Mouse (Mus musculus): ENCODE measurements at regions not wholly inside any gene's neighbourhood (a gene's known extent, or its start where the extent isn't known, plus 50 kb on each side); places are given as distances from the start of the nearest gene placed in this dataset.

DNA sequence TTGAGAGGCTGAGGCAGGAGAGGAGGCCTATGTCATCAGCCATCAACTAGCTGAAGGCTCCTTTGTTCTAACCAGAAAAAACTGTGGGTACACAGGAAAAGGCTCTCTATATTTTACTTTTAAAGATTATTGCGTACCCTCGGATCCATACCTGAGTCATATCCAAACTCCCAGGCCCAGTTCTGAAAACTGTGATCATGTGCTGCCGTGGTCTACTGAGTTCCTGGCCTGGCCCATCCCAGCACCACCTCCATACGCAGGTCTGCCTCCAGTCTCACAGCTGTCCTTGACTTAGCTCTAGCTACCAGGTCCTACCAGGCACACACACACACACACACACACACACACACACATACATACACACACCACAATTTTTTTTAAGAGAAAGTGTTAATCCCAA, 87.0 kb upstream of the Hs6st1 start:
- no peak for DNase-seq

GRCm38 (mm10) chr1:35983361-35983760, 84.8 kb upstream of the Hs6st1 start:
- DNase-seq: no peak

DNA sequence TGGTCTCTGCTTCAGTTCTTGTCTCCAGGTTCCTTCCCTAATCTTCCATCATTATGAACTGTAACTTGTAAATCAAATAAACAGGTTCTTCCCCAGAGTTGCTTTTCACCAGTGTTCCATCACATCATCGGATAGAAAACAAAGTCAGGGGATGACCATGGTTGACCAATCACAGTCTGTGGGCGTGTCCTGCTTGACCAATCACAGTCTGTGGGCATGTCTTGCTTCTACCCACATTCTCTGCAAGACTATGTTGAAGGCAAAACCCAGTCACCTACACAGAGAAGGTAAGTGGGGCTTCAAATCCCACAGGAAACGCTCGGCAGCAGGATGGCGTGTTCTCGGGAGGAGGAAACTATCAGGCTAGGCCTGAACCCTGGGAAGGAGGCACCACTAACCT, 82.9 kb upstream of the Hs6st1 start:
- no peak for DNase-seq

GRCm38 (mm10) chr1:35986666-35987065, 81.5 kb upstream of the Hs6st1 start:
- DNase-seq: no peak

- no peak for DNase-seq
Observed at GRCm38 (mm10) chr1:35992227-35992909, 75.8 kb upstream of the Hs6st1 start.

DNA sequence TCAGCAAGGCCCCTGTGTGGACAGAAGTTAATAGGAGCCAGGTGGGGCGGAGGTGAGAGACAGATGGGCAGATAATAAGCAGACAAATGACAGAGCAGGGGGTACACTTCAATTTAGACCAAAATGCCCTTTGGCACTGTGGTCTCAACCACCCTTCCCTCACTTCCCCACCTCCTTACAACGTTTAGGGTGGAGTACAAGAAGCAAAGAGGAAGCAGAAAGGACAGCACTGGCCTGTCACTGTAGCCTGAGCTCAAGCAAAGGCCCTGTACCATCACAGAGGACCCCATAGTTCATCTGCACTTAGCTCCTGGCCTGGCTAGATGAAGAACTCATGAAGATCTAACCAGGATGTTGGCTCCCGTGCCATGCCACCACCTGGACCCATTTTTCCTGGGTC, 75.3 kb upstream of the Hs6st1 start:
- peak; percentile 28 for DNase-seq

GRCm38 (mm10) chr1:35995691-35996090, 72.5 kb upstream of the Hs6st1 start:
- no peak for DNase-seq

GRCm38 (mm10) chr1:36001319-36001718, 66.9 kb upstream of the Hs6st1 start:
- no peak for DNase-seq

GRCm38 (mm10) chr1:36001821-36002220, 66.4 kb upstream of the Hs6st1 start:
- DNase-seq: no peak

DNA sequence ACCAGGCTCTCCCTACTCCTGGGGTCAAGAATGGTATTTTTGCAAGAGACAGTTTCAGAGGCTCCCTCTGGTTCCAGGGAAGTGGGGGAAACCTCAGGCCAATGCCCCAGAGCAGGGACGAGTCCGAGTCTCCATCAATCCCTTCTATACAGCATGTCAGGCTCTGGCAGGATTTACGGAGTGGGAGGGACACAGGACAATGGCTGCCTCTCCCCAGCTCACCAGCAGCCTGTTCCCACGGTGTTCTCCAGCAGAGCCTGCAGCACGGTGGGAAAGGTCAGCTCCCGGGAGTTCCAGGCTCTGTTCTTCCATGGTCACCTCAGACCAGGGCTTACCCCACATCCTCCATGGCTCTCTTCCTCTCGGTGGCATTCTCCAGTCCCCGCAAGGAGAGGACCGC, 64.6 kb upstream of the Hs6st1 start:
- DNase-seq: no peak

DNA sequence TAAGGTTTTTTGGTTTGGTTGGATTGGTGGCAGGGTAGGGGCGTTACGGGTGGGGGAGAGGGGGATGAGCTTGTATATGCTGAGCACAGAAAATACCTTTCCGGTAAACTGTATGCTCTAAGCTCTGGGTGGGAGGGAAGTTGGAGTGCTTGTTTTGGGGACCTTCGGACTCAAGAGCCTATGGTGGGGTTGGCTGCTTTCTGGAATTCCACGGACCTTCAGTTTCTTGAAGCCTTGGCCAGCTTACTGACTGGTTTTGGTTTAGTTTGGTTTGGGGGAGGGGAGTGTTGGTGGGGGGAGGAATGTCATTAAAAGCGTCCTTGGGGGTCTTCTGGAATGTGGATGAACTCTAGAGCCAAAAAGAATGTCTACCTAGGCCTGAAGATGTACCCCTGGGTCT, 59.6 kb upstream of the Hs6st1 start:
- DNase-seq: no peak

DNA sequence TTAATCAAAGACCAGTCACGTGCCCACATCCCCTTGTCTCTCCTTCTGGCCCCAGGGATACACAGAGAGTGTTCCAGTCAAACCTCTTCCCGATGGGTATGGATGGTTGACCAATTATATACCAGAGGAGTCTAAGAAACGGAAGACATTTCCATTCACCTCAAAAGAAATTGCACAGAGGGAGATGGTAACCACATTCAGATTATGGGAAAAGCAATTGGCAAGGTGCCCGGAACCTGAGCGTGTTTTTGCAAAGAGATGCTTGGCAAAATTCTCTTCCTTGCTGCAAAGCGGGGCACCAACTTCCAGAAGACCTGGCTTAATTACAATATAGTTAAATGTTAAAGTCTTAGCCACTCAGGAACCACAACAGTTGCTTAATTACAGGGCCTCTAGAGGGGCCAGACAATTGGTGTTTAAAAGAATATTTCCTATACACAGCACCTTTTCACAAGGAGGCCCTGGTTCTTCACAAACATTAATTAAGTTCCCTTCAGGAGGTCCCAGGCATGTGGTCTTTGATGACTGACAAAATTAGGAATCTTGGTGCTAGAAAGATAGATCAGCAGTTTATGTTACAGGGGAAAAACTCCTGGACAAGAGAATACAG, 59.1 kb upstream of the Hs6st1 start:
- peak; percentile 13 for DNase-seq

DNA sequence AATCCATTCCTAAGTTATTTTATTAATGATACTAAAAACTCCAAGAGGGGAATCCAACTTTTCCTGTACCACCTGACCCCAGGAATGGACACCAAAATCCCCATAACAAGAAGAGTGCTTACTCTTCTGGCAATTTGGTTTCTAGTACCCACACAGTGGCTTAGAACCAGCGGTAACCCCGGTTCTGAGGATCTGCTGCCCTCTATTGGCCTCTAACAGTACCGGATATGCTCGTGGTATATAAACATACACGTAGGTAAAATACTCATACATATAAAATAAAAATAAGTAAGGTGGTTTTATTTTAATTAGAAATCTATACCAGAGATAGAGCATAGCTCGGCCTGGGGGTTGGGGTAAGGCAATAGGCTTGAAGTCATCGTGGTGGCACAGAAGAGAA, 58.0 kb upstream of the Hs6st1 start:
- DNase-seq: no peak

GRCm38 (mm10) chr1:36010834-36011233, 57.4 kb upstream of the Hs6st1 start:
- DNase-seq: no peak

- no peak for DNase-seq
Observed at GRCm38 (mm10) chr1:36012081-36012765, 56.0 kb upstream of the Hs6st1 start.

GRCm38 (mm10) chr1:36013823-36014341, 54.3 kb upstream of the Hs6st1 start:
- no peak for DNase-seq

GRCm38 (mm10) chr1:36014372-36014771, 53.8 kb upstream of the Hs6st1 start:
- DNase-seq: no peak

- no peak for DNase-seq
Observed at GRCm38 (mm10) chr1:36015210-36015609, 53.0 kb upstream of the Hs6st1 start.

- DNase-seq: no peak
Observed at GRCm38 (mm10) chr1:36016566-36016965, 51.6 kb upstream of the Hs6st1 start.

DNA sequence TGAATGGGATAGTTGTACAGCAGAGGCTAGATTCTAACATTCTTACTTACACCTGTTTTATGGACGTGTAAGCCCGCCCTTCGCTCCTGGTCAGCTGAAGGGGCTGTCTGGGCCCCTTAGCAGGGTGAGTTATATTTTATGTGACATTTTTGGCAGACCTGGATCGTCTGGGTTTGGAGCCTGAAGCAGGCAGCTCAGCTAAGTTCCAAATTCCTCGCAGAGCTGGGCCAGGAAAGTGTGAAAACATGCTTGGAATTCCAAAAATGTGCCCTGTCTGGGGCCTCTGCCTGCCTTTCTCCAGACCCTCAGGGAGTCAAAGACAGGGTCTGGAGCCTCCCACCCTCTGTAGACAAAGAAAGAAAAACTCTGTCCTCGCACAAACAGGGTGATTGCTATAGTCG, 51.1 kb upstream of the Hs6st1 start:
- no peak for DNase-seq

DNA sequence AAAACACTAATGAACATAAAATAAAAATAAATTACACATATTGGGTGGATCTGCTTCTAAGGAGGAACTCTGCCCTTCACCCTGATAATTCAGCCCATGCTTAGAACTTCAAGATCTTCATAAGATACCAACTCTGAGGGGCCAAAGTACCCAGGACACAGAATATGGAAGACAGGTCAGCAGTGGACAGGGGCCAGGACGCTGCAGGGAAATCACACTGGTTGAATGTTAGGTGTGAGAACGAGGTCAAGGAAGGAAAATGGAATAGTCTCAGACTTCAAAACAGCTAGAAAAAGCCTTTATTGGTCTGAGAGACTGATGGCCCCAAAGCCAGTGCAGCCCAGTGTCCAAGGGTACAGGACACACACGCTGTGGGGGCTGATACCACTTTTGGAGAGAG, 50.5 kb upstream of the Hs6st1 start:
- no peak for DNase-seq

Data from cerebellum, adult 9-11 months (tissue).